ENCODE assay signal across 23 mouse cellular contexts in the genomic region with DNA sequence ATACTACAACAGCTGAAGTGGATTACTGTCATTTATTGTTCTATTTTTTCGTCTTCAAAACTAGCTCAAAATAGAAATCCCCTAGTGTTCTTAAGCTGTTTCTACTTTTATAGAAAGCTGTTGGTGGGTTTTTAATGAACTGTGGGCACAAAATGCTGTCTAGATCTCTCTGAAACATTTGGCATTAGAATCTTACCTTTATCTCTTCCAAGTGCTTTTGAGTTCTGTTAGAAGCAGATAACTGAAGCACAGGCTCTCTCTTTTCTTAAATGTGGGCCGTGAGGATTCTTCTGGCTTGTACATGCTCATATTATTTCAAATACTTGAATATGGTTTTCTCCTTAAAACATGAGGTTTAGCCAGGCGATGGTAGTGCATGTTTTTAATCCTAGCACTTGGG. TPM values are rescaled to one million over a fixed set of nuclear protein-coding genes. Genes with fewer than 3 reads are reported as not detected.
DNase-seq lines count a peak whose midpoint lies in the region; ATAC-seq and TF ChIP-seq lines count a peak whose summit lies in the region.
"Had no signal": no experiment of that assay in that cellular context is flagged by ENCODE, and none has a peak within 500 bp of the region (broad histone marks: within the 10 kb centered on the region; RNA-seq: fewer than 3 reads in every experiment).

No protein-coding gene starts in this region.

- H3K4me2 ChIP-seq in forebrain, embryonic 14.5 days (ENCODE audit: low read length): no peak overlapping the region

- H3K4me3 ChIP-seq in MEL (ENCODE audit: control insufficient read depth in 1 of 2, insufficient read depth in 1 of 2, low read depth in 2 of 2, low read length in 2 of 2): no peak overlapping the region
- no peak overlapping the region for H3K4me3 ChIP-seq in forebrain, embryonic 14.5 days (ENCODE audit: low read depth, low read length)

- H3K36me3 ChIP-seq in MEL (ENCODE audit: control insufficient read depth in 1 of 2, insufficient read depth in 2 of 2, low read length in 2 of 2): peaks cover 0 to 2% of the 10 kb centered on the region in 2 experiments; a peak in 2 of 4 replicates
- H3K36me3 ChIP-seq in forebrain, embryonic 14.5 days (ENCODE audit: control insufficient read depth, insufficient read depth, low read length): no peaks in the 10 kb centered on the region
- H3K36me3 ChIP-seq: G1E had no signal

- H3K4me1 ChIP-seq in MEL (ENCODE audit: control insufficient read depth in 1 of 2, insufficient read depth in 2 of 2, low read length in 2 of 2): no peaks in the 10 kb centered on the region
- H3K4me1 ChIP-seq in forebrain, embryonic 14.5 days (ENCODE audit: control insufficient read depth, insufficient read depth, low read length): no peaks in the 10 kb centered on the region

- H3K27me3 ChIP-seq in MEL (ENCODE audit: control insufficient read depth in 1 of 2, insufficient read depth in 2 of 2, low read length in 2 of 2): no peaks in the 10 kb centered on the region
- H3K27me3 ChIP-seq in forebrain, embryonic 14.5 days (replicated peaks; ENCODE audit: control insufficient read depth, insufficient read depth, low read length): no peaks in the 10 kb centered on the region
- H3K27me3 ChIP-seq: CH12.LX had no signal

- 0 out of 2 replicates have a peak, but pooled peaks have one; percentile 61 for ATAC-seq in megakaryocyte-erythroid progenitor cell, adult 5-6 weeks (replicated peaks; ENCODE audit: low FRiP score, low TSS enrichment, poor library complexity, severe bottlenecking)
- ATAC-seq in forebrain, embryonic 14.5 days: no peak
- ATAC-seq: activated CD4-positive, CD25-positive, alpha-beta regulatory T cell, adult 4 months; CD4-positive, CD25-positive, alpha-beta regulatory T cell, adult 4 months; Patski had no signal

- TF ChIP-seq EP300 in MEL (IDR thresholded peaks at IDR 0.05; ENCODE audit: low read depth in 1 of 2, low read length in 2 of 2): peak; percentile 13 to 52; a peak in 1 of 4 replicates

- DNase-seq in MEL (ENCODE audit: low read depth, low spot score): peak; percentile 18
- DNase-seq in c-Kit-positive CD71-positive TER-119-negative erythroid progenitor cells, embryonic 14.5 days (ENCODE audit: low read depth): peak; percentile 7
- no peak for DNase-seq in forebrain, embryonic 14.5 days (ENCODE audit: low spot score)
- DNase-seq in frontal cortex, postnatal 25 days (ENCODE audit: low spot score in 2 of 2): no peak
- DNase-seq in lung, postnatal 14 days: no peak
- DNase-seq: adrenal gland, adult 2 months; adrenal gland, adult 8-10 months; adrenal gland, postnatal 10 days; adrenal gland, postnatal 14 days; adrenal gland, postnatal 25 days; adrenal gland, postnatal 36 days; B cell, adult 2 months; cerebellum, adult 11 months; cerebellum, adult 11-12 months; cerebellum, adult 18-20 months; cerebellum, adult 2 months; cerebellum, adult 8-10 months had no signal

- no peak for TF ChIP-seq RAD21 in MEL (IDR thresholded peaks at IDR 0.05; ENCODE audit: low read depth, low read length)

- no peaks in the 10 kb centered on the region for H3K9me3 ChIP-seq in MEL (replicated peaks; ENCODE audit: insufficient read depth, low read length)
- no peaks in the 10 kb centered on the region for H3K9me3 ChIP-seq in forebrain, embryonic 14.5 days (replicated peaks; ENCODE audit: control insufficient read depth, low read length)
- H3K9me3 ChIP-seq: G1E had no signal

- no peak overlapping the region for H3K27ac ChIP-seq in MEL (ENCODE audit: control insufficient read depth, low read depth, low read length)
- no peak overlapping the region for H3K27ac ChIP-seq in forebrain, embryonic 14.5 days (ENCODE audit: low read depth, low read length)

- no peaks in the 10 kb centered on the region for H3K79me2 ChIP-seq in MEL (ENCODE audit: control insufficient read depth, insufficient read depth, low read length, poor library complexity)

- H3K9ac ChIP-seq in MEL (ENCODE audit: control insufficient read depth, low read depth, low read length, poor library complexity, severe bottlenecking): no peak overlapping the region
- no peak overlapping the region for H3K9ac ChIP-seq in forebrain, embryonic 14.5 days (ENCODE audit: low read length)

- WGBS in forebrain, embryonic 14.5 days: 78% methylated on average over 3 of the region's 3 CpGs

- TF ChIP-seq CTCF in MEL (IDR thresholded peaks at IDR 0.05 in 2 of 3, conservative IDR thresholded peaks at IDR 0.05 in 1 of 3; ENCODE audit: control insufficient read depth in 1 of 3, insufficient read depth in 1 of 3, low read depth in 2 of 3, low read length in 3 of 3, poor library complexity in 1 of 3, severe bottlenecking in 1 of 3): no peak

- no peak for TF ChIP-seq POLR2A in MEL (IDR thresholded peaks at IDR 0.05; ENCODE audit: control insufficient read depth in 1 of 2, insufficient read depth in 1 of 2, low read depth in 1 of 2, low read length in 2 of 2, poor library complexity in 1 of 2)

TF ChIP-seq in MEL, 35 proteins besides CTCF, POLR2A, EP300 and RAD21:
- TF ChIP-seq GABPA (IDR thresholded peaks at IDR 0.05; ENCODE audit: low read depth, low read length) (no peak), GATA1 (IDR thresholded peaks at IDR 0.05; ENCODE audit: low read depth, low read length) (peak; percentile 68), MYB (IDR thresholded peaks at IDR 0.05; ENCODE audit: low read depth, low read length) (no peak), TCF12 (IDR thresholded peaks at IDR 0.05; ENCODE audit: low read depth, low read length) (peak; percentile 69; the same call in 1 of the 2 replicates), SIN3A (IDR thresholded peaks at IDR 0.05; ENCODE audit: low read length) (no peak)

RNA-seq across cellular contexts. Expression of gene Cfap36, which starts 27.5 kb away (rescaled TPM):
- 18.7 and 18.8 TPM in 2 replicates for total RNA-seq in MEL (2012; rRNA removed)
- 10 to 100 TPM in 1 of 2 experiments, not detected in 1; 17.8 TPM for polyA plus RNA-seq in MEL (2012; ENCODE audit: insufficient read depth in 1 of 2, insufficient read length in 2 of 2, low read depth in 1 of 2, low replicate concordance in 2 of 2, missing spikeins in 1 of 2)
- total RNA-seq in megakaryocyte-erythroid progenitor cell, adult 5-6 weeks (2014; fragmentation: Nextera tagmentation): 20.2 and 27.5 TPM in 2 replicates
- 34.3 and 58.5 TPM in 2 replicates for total RNA-seq in megakaryocyte-erythroid progenitor cell, adult 5-6 weeks (2017)
- polyA plus RNA-seq in forebrain, embryonic 14.5 days (2014; fragmentation: Nextera tagmentation; extraction: Ambion mirVana): 88.5 and 98.3 TPM in 2 replicates

Comparison
In these comparisons a context has a peak if more than half of its experiments do, and no peak if none do; other contexts are left out.
1. DNase-seq: peak in MEL (single experiment) and c-Kit-positive CD71-positive TER-119-negative erythroid progenitor cells, embryonic 14.5 days (single experiment); none in forebrain, embryonic 14.5 days (single experiment), frontal cortex, postnatal 25 days (0 of 2) and lung, postnatal 14 days (single experiment).